Mouse (Mus musculus) myocyte (in vitro differentiated cells): ENCODE data around the gene Gm10959. TPM values are rescaled to one million over a fixed set of nuclear protein-coding genes. Genes with fewer than 3 reads are reported as not detected.

ENCODE experiments used
- H3K27me3 ChIP-seq: one replicate; pipeline ENCODE4 v1.6.1; 2011; ENCODE audit not compliant: control insufficient read depth, insufficient read depth, insufficient read length
- H3K36me3 ChIP-seq: one replicate; pipeline ENCODE4 v1.6.1; 2011; ENCODE audit not compliant: control insufficient read depth, insufficient read depth
- H3K4me2 ChIP-seq: one replicate; pipeline ENCODE4 v1.6.1; 2011; ENCODE audit warnings: low read depth, control low read depth
- H3K4me3 ChIP-seq: one replicate; pipeline ENCODE4 v1.5.1; 2011; ENCODE audit warnings: mild to moderate bottlenecking, control low read depth, moderate library complexity
- H3K79me2 ChIP-seq: one replicate; pipeline ENCODE4 v1.6.1; 2011; ENCODE audit not compliant: control insufficient read depth, insufficient read depth
- H3ac ChIP-seq: one replicate; pipeline ENCODE4 v1.6.1; 2011; ENCODE audit not compliant: control insufficient read depth, insufficient read length
- CEBPB ChIP-seq: IDR thresholded peaks from 2 replicates; pipeline ENCODE4 v1.6.1; 2011; ENCODE audit warnings: mild to moderate bottlenecking, moderate library complexity; ENCODE audit not compliant: poor library complexity, insufficient read depth, severe bottlenecking
- E2F4 ChIP-seq: IDR thresholded peaks from one replicate; pipeline ENCODE4 v1.6.1; 2011; ENCODE audit warnings: mild to moderate bottlenecking, control low read depth, moderate library complexity; ENCODE audit not compliant: insufficient read depth
- MAX ChIP-seq: IDR thresholded peaks from one replicate; pipeline ENCODE4 v1.6.1; 2011; ENCODE audit warnings: low read depth, mild to moderate bottlenecking, control low read depth
- MYOD1 ChIP-seq, 3 experiments: IDR thresholded peaks; one replicate each; pipeline ENCODE4 v1.6.1; 2011; ENCODE audit warnings: control low read depth in 2 of 3, low read depth in 2 of 3, mild to moderate bottlenecking in 2 of 3, moderate library complexity in 1 of 3; ENCODE audit not compliant: insufficient read length in 2 of 3, control insufficient read depth in 1 of 3
- MYOG ChIP-seq, 3 experiments: IDR thresholded peaks; one replicate each; pipeline ENCODE4 v1.6.1; 2011; ENCODE audit warnings: control low read depth in 2 of 3, low read depth in 2 of 3, mild to moderate bottlenecking in 2 of 3; ENCODE audit not compliant: insufficient read length in 2 of 3, control insufficient read depth in 1 of 3, insufficient read depth in 1 of 3
- POLR2A ChIP-seq: IDR thresholded peaks from one replicate; pipeline ENCODE4 v1.6.1; 2011; ENCODE audit warnings: low read depth, mild to moderate bottlenecking, control low read depth, moderate library complexity; ENCODE audit not compliant: insufficient read length
- POLR2AphosphoS2 ChIP-seq: IDR thresholded peaks from one replicate; pipeline ENCODE4 v1.6.1; 2011; ENCODE audit warnings: low read depth, control low read depth; ENCODE audit not compliant: insufficient read length
- REST ChIP-seq: IDR thresholded peaks from one replicate; pipeline ENCODE4 v1.6.1; 2011; ENCODE audit warnings: mild to moderate bottlenecking, control low read depth, moderate library complexity; ENCODE audit not compliant: insufficient read depth, insufficient read length
- SRF ChIP-seq: IDR thresholded peaks from one replicate; pipeline ENCODE4 v1.6.1; 2011; ENCODE audit warnings: low read depth; ENCODE audit not compliant: control insufficient read depth, insufficient read length
- TCF12 ChIP-seq: IDR thresholded peaks from one replicate; pipeline ENCODE4 v1.6.1; 2011; ENCODE audit warnings: mild to moderate bottlenecking, control low read depth; ENCODE audit not compliant: poor library complexity, insufficient read depth, severe bottlenecking
- TCF3 ChIP-seq: IDR thresholded peaks from one replicate; pipeline ENCODE4 v1.6.1; 2011; ENCODE audit warnings: low read depth, control low read depth; ENCODE audit not compliant: insufficient read length
- USF1 ChIP-seq: IDR thresholded peaks from one replicate; pipeline ENCODE4 v1.6.1; 2011; ENCODE audit warnings: low read depth, mild to moderate bottlenecking, control low read depth, moderate library complexity
- polyA plus RNA-seq: library from polyadenylated mRNA; unstranded; fragments of >200 nt; fragmentation: generic; extraction: Trizol; gene quantifications from one replicate; pipeline ENCODE4 v1.2.1, GENCODE M21; 2012; ENCODE audit warnings: missing spikeins

The Gm10959 gene
- polyA plus RNA-seq, 1 experiment = not detected

DNA sequence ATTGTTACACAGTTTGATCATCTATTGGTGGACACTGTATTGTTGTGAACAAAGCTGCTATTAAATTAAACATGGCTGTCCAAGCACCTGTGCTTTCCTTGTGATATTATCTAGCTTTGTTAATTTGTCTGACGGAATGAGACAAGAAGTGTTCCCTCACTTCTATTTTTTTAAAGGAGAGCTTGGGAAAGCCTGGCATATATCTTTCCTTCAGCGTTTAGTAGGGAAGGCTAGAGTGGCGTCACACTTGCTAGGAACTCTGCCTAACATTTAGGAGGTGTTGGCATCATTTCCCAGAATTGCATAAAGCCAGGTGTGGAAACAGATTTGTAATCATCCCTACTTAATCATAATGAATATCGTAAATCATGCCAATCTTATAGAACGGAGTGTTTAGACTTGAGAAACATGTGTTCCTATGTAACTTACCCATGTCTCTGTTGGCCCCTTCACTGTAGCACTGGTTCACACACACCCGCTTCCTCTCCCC, 2.9 kb downstream of the Gm10959 start:
- Histone ChIP-seq H3ac (no peak overlapping the region), H3K36me3 (no peaks in the 10 kb centered on the region), H3K4me3 (no peak overlapping the region), H3K79me2 (no peaks in the 10 kb centered on the region), H3K27me3 (no peaks in the 10 kb centered on the region), H3K4me2 (no peak overlapping the region)
- TF ChIP-seq CEBPB (no peak), E2F4 (no peak), REST (no peak), MYOG (IDR thresholded peaks at IDR 0.05; ENCODE audit: control insufficient read depth in 1 of 3, insufficient read depth in 1 of 3, insufficient read length in 2 of 3, low read depth in 2 of 3) (no peak), POLR2AphosphoS2 (no peak), POLR2A (no peak), MAX (no peak), SRF (no peak)

- Histone ChIP-seq H3K79me2 (no peaks in the 10 kb centered on the region), H3ac (no peak overlapping the region), H3K36me3 (no peaks in the 10 kb centered on the region), H3K4me3 (no peak overlapping the region), H3K4me2 (no peak overlapping the region), H3K27me3 (no peaks in the 10 kb centered on the region)
- TF ChIP-seq TCF12 = no peak
- no peak for TF ChIP-seq SRF
- TF ChIP-seq MYOG (IDR thresholded peaks at IDR 0.05; ENCODE audit: control insufficient read depth in 1 of 3, insufficient read depth in 1 of 3, insufficient read length in 2 of 3, low read depth in 2 of 3) = no peak
- TF ChIP-seq POLR2A = no peak
- no peak for TF ChIP-seq USF1
- no peak for TF ChIP-seq POLR2AphosphoS2
- no peak for TF ChIP-seq MYOD1 (IDR thresholded peaks at IDR 0.05; ENCODE audit: control insufficient read depth in 1 of 3, insufficient read length in 2 of 3, low read depth in 2 of 3)
- TF ChIP-seq REST = no peak
- no peak for TF ChIP-seq MAX
- no peak for TF ChIP-seq CEBPB
- no peak for TF ChIP-seq E2F4
- no peak for TF ChIP-seq TCF3
Observed at GRCm38 (mm10) chr3:122915493-122915892, 3.7 kb downstream of the Gm10959 start.

DNA sequence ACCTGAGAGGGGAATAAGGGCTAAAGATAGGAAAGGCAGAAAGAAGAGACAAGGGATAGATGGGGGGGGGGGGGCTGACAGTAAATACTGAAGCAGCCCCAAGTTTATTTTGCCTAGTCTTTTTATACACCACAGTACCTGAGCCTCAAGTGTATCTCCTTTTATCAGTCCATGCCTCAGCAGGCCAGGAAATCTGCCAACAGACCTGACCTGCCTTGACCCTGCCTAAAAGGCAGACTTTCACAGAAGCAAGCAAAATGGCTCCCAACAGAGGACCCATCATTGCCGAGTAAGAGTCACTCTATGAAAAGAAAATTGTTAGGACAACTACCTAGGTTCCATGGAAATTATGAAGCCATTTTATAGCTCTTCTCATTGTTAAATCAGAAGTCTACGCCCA, 11.3 kb downstream of the Gm10959 start:
- H3K4me2 ChIP-seq = no peak overlapping the region
- H3K79me2 ChIP-seq = no peaks in the 10 kb centered on the region
- no peaks in the 10 kb centered on the region for H3K36me3 ChIP-seq
- no peak overlapping the region for H3K4me3 ChIP-seq
- no peaks in the 10 kb centered on the region for H3K27me3 ChIP-seq
- TF ChIP-seq E2F4 (no peak), SRF (no peak), MAX (no peak), POLR2AphosphoS2 (no peak), TCF3 (no peak), TCF12 (no peak), POLR2A (no peak)
- H3ac ChIP-seq = no peak overlapping the region

GRCm38 (mm10) chr3:122903746-122904433, 15.3 kb downstream of the Gm10959 start:
- TF ChIP-seq SRF = no peak
- no peak for TF ChIP-seq MAX
- TF ChIP-seq TCF3 = no peak
- TF ChIP-seq MYOD1 (IDR thresholded peaks at IDR 0.05; ENCODE audit: control insufficient read depth in 1 of 3, insufficient read length in 2 of 3, low read depth in 2 of 3) = no peak
- TF ChIP-seq POLR2AphosphoS2 = no peak
- Histone ChIP-seq H3K27me3 (no peaks in the 10 kb centered on the region), H3K36me3 (no peaks in the 10 kb centered on the region), H3ac (no peak overlapping the region), H3K79me2 (no peaks in the 10 kb centered on the region), H3K4me3 (no peak overlapping the region), H3K4me2 (no peak overlapping the region)

GRCm38 (mm10) chr3:122898254-122898653, 20.9 kb downstream of the Gm10959 start:
- Histone ChIP-seq H3K79me2 (no peaks in the 10 kb centered on the region), H3K27me3 (no peaks in the 10 kb centered on the region), H3K4me3 (no peak overlapping the region), H3K36me3 (no peaks in the 10 kb centered on the region), H3ac (no peak overlapping the region), H3K4me2 (no peak overlapping the region)
- no peak for TF ChIP-seq TCF12
- no peak for TF ChIP-seq TCF3
- no peak for TF ChIP-seq SRF
- no peak for TF ChIP-seq USF1
- TF ChIP-seq POLR2A = no peak
- TF ChIP-seq REST = no peak
